In genomic region chr2:131530623-131531008, GRCm38 (mm10) we compare ENCODE assay signal across 8 mouse cellular contexts. TPM values are rescaled to one million over a fixed set of nuclear protein-coding genes. Genes with fewer than 3 reads are reported as not detected.
A peak's percentile ranks its signal among the peaks of the same experiment; 100 is the strongest.
DNase-seq lines count a peak whose midpoint lies in the region; ATAC-seq lines count a peak whose summit lies in the region.

No protein-coding gene starts in this region.

- no peaks in the 10 kb centered on the region for H3K9me3 ChIP-seq in embryonic facial prominence, embryonic 11.5 days (replicated peaks; ENCODE audit: control insufficient read depth, low read length)
- no peaks in the 10 kb centered on the region for H3K9me3 ChIP-seq in kidney, embryonic 16.5 days (ENCODE audit: low read length)

- 21% methylated on average over 9 of the region's 9 CpGs for WGBS in embryonic facial prominence, embryonic 11.5 days
- 20% methylated on average over 9 of the region's 9 CpGs for WGBS in kidney, embryonic 16.5 days

- no peak overlapping the region for H3K4me3 ChIP-seq in embryonic facial prominence, embryonic 11.5 days (ENCODE audit: low read depth, low read length)
- no peak overlapping the region for H3K4me3 ChIP-seq in kidney, embryonic 16.5 days (ENCODE audit: low read length)

- H3K36me3 ChIP-seq in embryonic facial prominence, embryonic 11.5 days (replicated peaks; ENCODE audit: control insufficient read depth, insufficient read depth, low read depth, low read length) = no peaks in the 10 kb centered on the region
- no peaks in the 10 kb centered on the region for H3K36me3 ChIP-seq in kidney, embryonic 16.5 days (ENCODE audit: insufficient read depth, low read length)

- no peak overlapping the region for H3K4me2 ChIP-seq in embryonic facial prominence, embryonic 11.5 days (ENCODE audit: low read depth, low read length)
- H3K4me2 ChIP-seq in kidney, embryonic 16.5 days (replicated peaks; ENCODE audit: low read depth, low read length) = no peak overlapping the region

- H3K27me3 ChIP-seq in embryonic facial prominence, embryonic 11.5 days (ENCODE audit: control insufficient read depth, insufficient read depth, low read length) = no peaks in the 10 kb centered on the region
- H3K27me3 ChIP-seq in kidney, embryonic 16.5 days (ENCODE audit: insufficient read depth, low read length) = no peaks in the 10 kb centered on the region

- no peak overlapping the region for H3K27ac ChIP-seq in embryonic facial prominence, embryonic 11.5 days (replicated peaks; ENCODE audit: low read depth, low read length)
- no peak overlapping the region for H3K27ac ChIP-seq in kidney, embryonic 16.5 days (ENCODE audit: low read length)

- DNase-seq in frontal cortex, postnatal 10 days (ENCODE audit: low spot score in 2 of 2) = no peak
- DNase-seq in 3134 (ENCODE audit: extremely low read depth, insufficient read length, low spot score) (peak; percentile 66), WW6 (ENCODE audit: low read depth, low spot score) (peak; percentile 68)
- peak; percentile 65 for DNase-seq in embryonic facial prominence, embryonic 11.5 days (ENCODE audit: low spot score)
- DNase-seq in lung, postnatal 10 days = peak; percentile 76
- peak; percentile 85 for DNase-seq in retina, postnatal 1 day

- H3K4me1 ChIP-seq in embryonic facial prominence, embryonic 11.5 days (ENCODE audit: control insufficient read depth, insufficient read depth, low read length) = no peaks in the 10 kb centered on the region
- H3K4me1 ChIP-seq in kidney, embryonic 16.5 days (ENCODE audit: insufficient read depth, low read length) = no peaks in the 10 kb centered on the region

- H3K9ac ChIP-seq in embryonic facial prominence, embryonic 11.5 days (replicated peaks; ENCODE audit: low read length) = no peak overlapping the region
- H3K9ac ChIP-seq in kidney, embryonic 16.5 days (replicated peaks; ENCODE audit: low read length) = no peak overlapping the region

- peak; percentile 79 for ATAC-seq in frontal cortex, adult (ENCODE audit: low TSS enrichment)
- no peak for ATAC-seq in embryonic facial prominence, embryonic 11.5 days (replicated peaks; ENCODE audit: insufficient number of reproducible peaks, low FRiP score, low TSS enrichment, low read depth)
- 0 out of 2 replicates have a peak, but pooled peaks have one; percentile 55 for ATAC-seq in kidney, embryonic 16.5 days (ENCODE audit: low FRiP score, low TSS enrichment)

RNA-seq across cellular contexts. Expression of gene Adra1d, which starts 31.5 kb away (rescaled TPM):
- 0.14 TPM in 1 of 2 replicates, not detected in the other for polyA plus RNA-seq in embryonic facial prominence, embryonic 11.5 days (2014; fragmentation: Nextera tagmentation; extraction: Ambion mirVana)
- polyA plus RNA-seq in kidney, embryonic 16.5 days (2015; fragmentation: Nextera tagmentation; extraction: Ambion mirVana) = 1.1 and 1.4 TPM in 2 replicates

RNA-seq across cellular contexts. Expression of gene Smox, which starts 39.3 kb away (rescaled TPM):
- polyA plus RNA-seq in embryonic facial prominence, embryonic 11.5 days (2014; fragmentation: Nextera tagmentation; extraction: Ambion mirVana) = 33.6 and 38.7 TPM in 2 replicates
- 39.1 and 39.7 TPM in 2 replicates for polyA plus RNA-seq in kidney, embryonic 16.5 days (2015; fragmentation: Nextera tagmentation; extraction: Ambion mirVana)

Comparison
In these comparisons a context has a peak if more than half of its experiments do, and no peak if none do; other contexts are left out.
1. DNase-seq: peak in 3134 (single experiment), WW6 (single experiment), embryonic facial prominence, embryonic 11.5 days (single experiment), lung, postnatal 10 days (single experiment) and retina, postnatal 1 day (single experiment); none in frontal cortex, postnatal 10 days (0 of 2).